Mouse (Mus musculus) liver, embryonic 13.5 days (tissue): ENCODE results near the gene Hspb11. TPM values are rescaled to one million over a fixed set of nuclear protein-coding genes. Genes with fewer than 3 reads are reported as not detected.
A peak's percentile ranks its signal among the peaks of the same experiment; 100 is the strongest.

Experiments
- ATAC-seq: fragments of 200-750 bp; cut with Nextera tagmentation; 2 replicates; pipeline ENCODE4 v1.8.0; 2017; ENCODE audit warnings: low read depth, mild to moderate bottlenecking, moderate number of reproducible peaks, moderate library complexity
- DNase-seq: peaks from one replicate; pipeline ENCODE4 v3.0.0; 2022
- H3K27ac ChIP-seq: fragments of 300-500 bp; sonication (generic); 2 replicates; pipeline ENCODE4 v1.5.1; 2015; ENCODE audit warnings: moderate library complexity, mild to moderate bottlenecking, inconsistent platforms
- H3K27me3 ChIP-seq: fragments of 300-500 bp; sonication (generic); 2 replicates; pipeline ENCODE4 v1.6.1; 2015; ENCODE audit warnings: mild to moderate bottlenecking, inconsistent platforms
- H3K36me3 ChIP-seq: fragments of 300-500 bp; sonication (generic); 2 replicates; pipeline ENCODE4 v1.6.1; 2015; ENCODE audit warnings: mild to moderate bottlenecking, inconsistent platforms
- H3K4me1 ChIP-seq: fragments of 300-500 bp; sonication (generic); replicated peaks from 2 replicates; pipeline ENCODE4 v1.6.1; 2015; ENCODE audit warnings: inconsistent platforms
- H3K4me2 ChIP-seq: fragments of 300-500 bp; sonication (generic); 2 replicates; pipeline ENCODE4 v1.6.1; 2015; ENCODE audit warnings: inconsistent platforms, mild to moderate bottlenecking, moderate library complexity
- H3K4me3 ChIP-seq: fragments of 300-500 bp; sonication (generic); replicated peaks from 2 replicates; pipeline ENCODE4 v1.5.1; 2015; ENCODE audit warnings: mild to moderate bottlenecking, inconsistent platforms
- H3K9ac ChIP-seq: fragments of 300-500 bp; sonication (generic); 2 replicates; pipeline ENCODE4 v1.6.1; 2015; ENCODE audit warnings: mild to moderate bottlenecking, inconsistent platforms
- H3K9me3 ChIP-seq: fragments of 300-500 bp; sonication (generic); replicated peaks from 2 replicates; pipeline ENCODE4 v1.6.1; 2016; ENCODE audit warnings: inconsistent platforms
- WGBS: fragments of 180-500 bp; shearing (Covaris S2); methylation state at CpG from one replicate; pipeline ENCODE4 v1.1.7; 2015; ENCODE audit not compliant: insufficient replicate concordance; 5-methylcytosine and 5-hydroxymethylcytosine counted together
- polyA plus RNA-seq: library from polyadenylated mRNA; unstranded; fragments of >200 nt; fragmentation: Nextera tagmentation; extraction: Ambion mirVana; gene quantifications from 2 replicates; pipeline ENCODE4 v1.2.1, GENCODE M21; 2015

The Hspb11 gene
- polyA plus RNA-seq, 1 experiment from 2014 or later, result 9.2 TPM

DNA sequence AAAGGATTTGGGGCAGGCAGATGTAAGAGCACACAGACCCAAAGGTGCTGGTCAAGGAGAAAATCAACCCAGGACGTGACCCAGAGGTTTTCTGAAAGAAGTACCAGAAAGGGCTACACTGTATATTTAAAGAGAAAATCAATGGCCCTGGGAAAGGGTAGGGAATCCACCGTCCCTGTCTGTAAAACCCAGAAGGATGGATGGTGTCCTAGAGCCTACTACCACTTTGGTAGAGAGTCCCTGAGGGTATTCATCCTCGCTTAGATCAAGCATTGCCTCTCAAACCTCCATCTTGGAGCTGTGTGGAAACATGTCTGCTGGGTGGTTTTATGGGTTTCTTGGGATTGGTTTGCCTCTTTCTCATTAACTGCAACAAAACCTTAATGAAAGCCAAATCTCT is 1.0 kb downstream of the Hspb11 start:
- Histone ChIP-seq H3K36me3 (no peaks in the 10 kb centered on the region), H3K9ac (peak overlapping the region; percentile 77), H3K4me3 (peak overlapping the region; percentile 81), H3K9me3 (no peaks in the 10 kb centered on the region), H3K4me1 (peaks cover 36% of the 10 kb centered on the region), H3K27ac (no peak overlapping the region), H3K27me3 (no peaks in the 10 kb centered on the region), H3K4me2 (peak overlapping the region; percentile 96)
- DNase-seq (no peak), ATAC-seq (no peak)
- 47% methylated on average over 3 of the region's 3 CpGs for WGBS

- DNase-seq, result no peak
- H3K4me3 ChIP-seq, result no peak overlapping the region
- no peak overlapping the region for H3K9ac ChIP-seq
- H3K36me3 ChIP-seq, result peaks cover 2% of the 10 kb centered on the region; the same call in 1 of the 2 replicates
- 0 out of 2 replicates have a peak, but pooled peaks cover 3% of the 10 kb centered on the region for H3K27me3 ChIP-seq
- 26% methylated on average over 4 of the region's 4 CpGs for WGBS
- no peaks in the 10 kb centered on the region for H3K4me1 ChIP-seq
- ATAC-seq, result no peak
- no peak overlapping the region for H3K4me2 ChIP-seq
- no peaks in the 10 kb centered on the region for H3K9me3 ChIP-seq
- H3K27ac ChIP-seq, result no peak overlapping the region
Measured at GRCm38 (mm10) chr4:107260001-107260400, 6.6 kb downstream of the Hspb11 start.

- WGBS, result 68% methylated on average over 4 of the region's 4 CpGs
Measured at GRCm38 (mm10) chr4:107273683-107274082, 20.3 kb downstream of the Hspb11 start.

DNA sequence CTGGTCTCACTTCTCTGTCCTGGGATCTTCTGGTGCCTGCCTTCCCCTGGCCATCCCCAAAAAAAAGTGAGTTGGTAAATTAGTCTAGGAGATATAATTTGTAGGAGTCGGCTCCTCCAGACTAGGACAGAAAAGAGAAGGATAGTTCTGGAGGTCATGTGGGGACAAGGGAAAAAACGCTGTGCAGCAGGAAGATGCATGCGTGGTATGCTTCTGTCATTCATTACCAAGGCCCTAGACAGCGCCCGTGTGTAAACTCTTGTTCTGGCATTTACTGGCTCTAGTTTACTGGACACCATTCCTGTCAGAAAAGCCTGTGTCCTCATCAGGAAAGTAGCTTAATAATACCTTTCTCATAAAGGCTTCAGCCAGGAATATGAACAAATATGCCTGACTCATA is 21.1 kb downstream of the Hspb11 start:
- Histone ChIP-seq H3K27ac (no peak overlapping the region), H3K36me3 (no peaks in the 10 kb centered on the region), H3K9ac (no peak overlapping the region), H3K4me2 (no peak overlapping the region), H3K27me3 (no peaks in the 10 kb centered on the region), H3K9me3 (no peaks in the 10 kb centered on the region), H3K4me1 (no peaks in the 10 kb centered on the region), H3K4me3 (no peak overlapping the region)
- WGBS, result 78% methylated on average over 5 of the region's 5 CpGs
- ATAC-seq (no peak), DNase-seq (no peak)

More at GRCm38 (mm10) chr4:107273683-107274082, 20.3 kb downstream of the Hspb11 start:
- DNase-seq (no peak), ATAC-seq (no peak)
- no peak overlapping the region for H3K4me2 ChIP-seq
- no peaks in the 10 kb centered on the region for H3K27me3 ChIP-seq
- no peaks in the 10 kb centered on the region for H3K4me1 ChIP-seq
- no peak overlapping the region for H3K4me3 ChIP-seq
- no peak overlapping the region for H3K27ac ChIP-seq
- no peaks in the 10 kb centered on the region for H3K36me3 ChIP-seq
- no peak overlapping the region for H3K9ac ChIP-seq
- no peaks in the 10 kb centered on the region for H3K9me3 ChIP-seq

- ATAC-seq, result no peak
- no peak overlapping the region for H3K4me2 ChIP-seq
- no peaks in the 10 kb centered on the region for H3K27me3 ChIP-seq
- no peaks in the 10 kb centered on the region for H3K36me3 ChIP-seq
- H3K27ac ChIP-seq, result no peak overlapping the region
- no peaks in the 10 kb centered on the region for H3K4me1 ChIP-seq
- DNase-seq, result no peak
- no peak overlapping the region for H3K9ac ChIP-seq
- H3K4me3 ChIP-seq, result no peak overlapping the region
- 45% methylated on average over 8 of the region's 8 CpGs for WGBS
- H3K9me3 ChIP-seq, result no peaks in the 10 kb centered on the region
Measured at GRCm38 (mm10) chr4:107278188-107278707, 24.9 kb downstream of the Hspb11 start.

- Histone ChIP-seq H3K4me1 (no peaks in the 10 kb centered on the region), H3K9ac (no peak overlapping the region), H3K4me2 (no peak overlapping the region), H3K27me3 (0 out of 2 replicates have a peak, but pooled peaks cover 4% of the 10 kb centered on the region), H3K27ac (no peak overlapping the region), H3K4me3 (no peak overlapping the region), H3K36me3 (no peaks in the 10 kb centered on the region), H3K9me3 (no peaks in the 10 kb centered on the region)
- DNase-seq (no peak), ATAC-seq (no peak)
- WGBS, result 66% methylated on average over 7 of the region's 7 CpGs
Measured at GRCm38 (mm10) chr4:107280843-107281475, 27.6 kb downstream of the Hspb11 start.

DNA sequence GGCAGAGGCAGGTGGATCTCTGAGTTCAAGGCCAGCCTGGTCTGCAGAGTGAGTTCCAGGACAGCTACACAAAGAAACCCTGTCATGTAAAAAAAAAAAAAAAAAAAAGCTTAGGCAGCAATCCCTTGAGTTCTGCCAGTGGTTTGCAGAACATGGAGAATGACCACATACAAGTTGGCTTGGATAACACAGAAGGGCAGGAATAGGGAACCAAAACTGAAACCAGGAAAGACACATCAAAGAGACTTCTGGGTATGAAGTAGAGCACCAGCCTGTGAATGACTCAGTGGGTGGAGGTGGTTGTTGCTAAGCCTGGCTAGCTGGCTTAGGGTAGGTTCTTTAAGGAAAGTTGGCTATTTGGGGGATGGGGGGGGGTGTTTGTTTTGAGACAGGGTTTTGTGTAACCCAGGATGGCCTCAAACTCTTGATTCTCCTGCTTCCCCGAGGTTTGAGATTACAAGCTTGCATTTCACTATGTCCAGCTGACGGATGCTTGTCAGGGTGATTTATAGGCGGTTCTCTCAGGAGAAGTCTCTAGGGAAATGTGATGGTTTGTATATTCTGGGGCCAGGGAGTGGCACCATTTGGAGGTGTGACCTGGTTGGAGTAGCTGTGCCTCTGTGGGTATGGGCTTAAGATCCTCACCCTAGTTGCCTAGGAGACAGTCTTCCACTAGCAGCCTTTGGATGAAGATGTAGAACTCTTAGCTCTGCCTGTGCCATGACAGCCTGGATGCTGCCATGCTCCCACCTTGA is 32.2 kb downstream of the Hspb11 start:
- Histone ChIP-seq H3K9ac (no peak overlapping the region), H3K4me1 (no peaks in the 10 kb centered on the region), H3K36me3 (no peaks in the 10 kb centered on the region), H3K4me2 (no peak overlapping the region), H3K9me3 (no peaks in the 10 kb centered on the region), H3K27ac (no peak overlapping the region), H3K27me3 (0 out of 2 replicates have a peak, but pooled peaks cover 4% of the 10 kb centered on the region), H3K4me3 (no peak overlapping the region)
- ATAC-seq (no peak), DNase-seq (no peak)
- WGBS, result 63% methylated on average over 3 of the region's 3 CpGs

DNA sequence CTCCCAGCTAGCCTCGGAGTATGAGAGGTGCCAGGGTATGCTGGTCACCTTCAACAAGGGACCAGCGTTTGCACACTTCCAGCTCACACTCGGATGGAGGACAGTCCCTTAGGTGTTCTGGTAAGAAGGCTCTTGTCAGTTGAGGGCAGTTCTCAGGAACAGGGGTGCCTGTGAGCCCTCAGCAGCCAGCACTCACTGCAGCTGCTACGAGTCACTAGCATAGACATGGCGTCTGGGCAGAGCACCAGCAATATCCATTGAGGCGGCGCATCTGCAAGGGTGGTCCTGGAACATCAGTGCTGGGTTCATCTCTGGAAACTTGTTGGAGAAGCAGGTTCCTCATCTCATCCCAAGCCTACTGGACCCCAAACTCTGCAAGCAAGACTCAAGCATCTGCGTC is 33.0 kb downstream of the Hspb11 start:
- 80% methylated on average over 8 of the region's 8 CpGs for WGBS

DNA sequence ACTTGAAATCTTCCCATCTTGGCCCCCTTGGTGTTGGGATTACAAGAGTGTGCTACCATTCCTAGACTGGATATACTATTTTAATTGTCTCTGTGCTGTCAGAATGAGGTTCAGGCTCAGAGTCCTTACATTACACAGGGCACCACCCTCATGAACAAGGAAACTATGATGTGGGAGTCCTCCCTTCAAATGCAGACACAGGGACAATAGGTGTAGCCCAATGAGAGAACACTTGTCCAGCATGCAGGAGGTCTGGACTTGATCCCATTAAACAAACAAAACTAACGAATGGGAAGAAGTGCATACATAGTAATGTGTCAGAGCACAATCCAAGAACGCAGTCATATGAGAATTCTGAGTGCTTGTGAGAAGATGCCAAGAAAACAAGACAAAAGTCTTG is 34.1 kb downstream of the Hspb11 start:
- H3K27me3 ChIP-seq, result 0 out of 2 replicates have a peak, but pooled peaks cover 4% of the 10 kb centered on the region
- peaks cover 5% of the 10 kb centered on the region for H3K4me1 ChIP-seq
- no peaks in the 10 kb centered on the region for H3K36me3 ChIP-seq
- H3K9ac ChIP-seq, result no peak overlapping the region
- WGBS, result 62% methylated on average over 2 of the region's 2 CpGs
- H3K27ac ChIP-seq, result no peak overlapping the region
- H3K9me3 ChIP-seq, result no peaks in the 10 kb centered on the region
- H3K4me2 ChIP-seq, result no peak overlapping the region
- DNase-seq (no peak), ATAC-seq (no peak)
- H3K4me3 ChIP-seq, result no peak overlapping the region

More for the DNA sequence above, 33.0 kb downstream of the Hspb11 start:
- Histone ChIP-seq H3K36me3 (no peaks in the 10 kb centered on the region), H3K4me3 (no peak overlapping the region), H3K9ac (no peak overlapping the region), H3K27me3 (0 out of 2 replicates have a peak, but pooled peaks cover 4% of the 10 kb centered on the region), H3K4me1 (no peaks in the 10 kb centered on the region), H3K27ac (no peak overlapping the region), H3K9me3 (no peaks in the 10 kb centered on the region), H3K4me2 (no peak overlapping the region)
- no peak for DNase-seq
- ATAC-seq, result no peak

DNA sequence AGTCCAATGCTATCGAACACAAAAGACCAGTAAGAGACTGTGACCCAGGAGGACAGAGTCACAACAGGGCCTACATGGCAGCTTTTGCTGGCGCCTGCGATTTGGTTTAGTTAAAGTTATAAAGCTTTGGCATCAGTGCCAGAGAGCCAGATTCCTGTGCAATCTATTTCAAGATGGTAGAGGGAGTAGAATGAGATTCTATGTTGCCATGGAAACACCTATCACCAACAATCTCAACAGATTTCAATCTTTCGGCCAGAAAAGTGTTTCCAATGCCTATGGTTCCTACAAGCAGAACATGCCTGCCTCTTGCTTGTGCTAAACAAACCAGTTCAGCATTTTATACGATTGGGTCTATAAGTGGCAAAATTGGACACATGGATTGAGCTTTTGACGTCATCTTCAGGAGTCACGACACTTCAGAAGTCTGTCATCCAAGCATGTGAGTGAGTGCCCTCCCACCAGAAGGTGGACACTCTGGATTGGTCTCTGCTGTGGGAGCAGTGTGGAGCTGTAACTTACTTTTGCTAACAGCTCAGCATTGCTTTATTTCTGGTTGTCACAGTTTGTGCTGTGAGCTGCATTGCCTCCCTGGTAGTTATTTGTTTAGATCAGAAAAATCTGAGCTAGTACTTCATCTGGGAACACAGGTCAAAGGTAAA is 38.3 kb downstream of the Hspb11 start:
- no peaks in the 10 kb centered on the region for H3K36me3 ChIP-seq
- WGBS, result 74% methylated on average over 7 of the region's 7 CpGs
- ATAC-seq (no peak), DNase-seq (no peak)
- H3K9ac ChIP-seq, result no peak overlapping the region
- H3K27me3 ChIP-seq, result peaks cover 9% of the 10 kb centered on the region; the same call in 1 of the 2 replicates
- peaks cover 7% of the 10 kb centered on the region for H3K4me1 ChIP-seq
- H3K9me3 ChIP-seq, result no peaks in the 10 kb centered on the region
- H3K4me3 ChIP-seq, result no peak overlapping the region
- no peak overlapping the region for H3K27ac ChIP-seq
- no peak overlapping the region for H3K4me2 ChIP-seq

GRCm38 (mm10) chr4:107292273-107292662 is 38.9 kb downstream of the Hspb11 start:
- Histone ChIP-seq H3K9me3 (no peaks in the 10 kb centered on the region), H3K4me1 (peaks cover 7% of the 10 kb centered on the region), H3K36me3 (no peaks in the 10 kb centered on the region), H3K4me2 (no peak overlapping the region), H3K4me3 (no peak overlapping the region), H3K9ac (no peak overlapping the region), H3K27me3 (peaks cover 10% of the 10 kb centered on the region; the same call in 1 of the 2 replicates), H3K27ac (no peak overlapping the region)
- no peak for DNase-seq
- WGBS, result 18% methylated on average over 4 of the region's 4 CpGs
- no peak for ATAC-seq
